Mouse (Mus musculus): ENCODE measurements around the gene Gpr107. TPM values are rescaled to one million over a fixed set of nuclear protein-coding genes. Genes with fewer than 3 reads are reported as not detected.

Gpr107 gene
- polyA plus RNA-seq, 1 experiment from 2014 or later: 26.2 TPM

DNA sequence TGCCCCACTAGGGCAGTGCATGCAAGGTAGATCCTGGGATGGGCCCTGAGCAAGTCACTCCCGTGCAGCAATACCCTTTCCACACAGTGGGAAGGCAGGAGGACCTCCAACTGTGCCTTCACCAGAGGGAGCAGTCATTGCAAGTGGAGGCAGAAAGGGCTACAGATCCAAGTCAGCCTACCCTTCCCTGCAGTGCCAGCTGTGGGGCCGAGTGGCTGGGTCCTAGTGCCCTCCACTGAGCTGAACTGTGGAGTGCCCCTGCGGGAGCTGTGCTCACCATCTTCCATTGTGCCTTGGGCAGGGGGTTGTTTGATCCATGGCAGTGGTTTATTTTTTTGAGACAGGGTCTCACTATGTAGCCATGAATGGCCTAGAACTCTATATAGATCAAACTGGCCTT is 59.1 kb downstream of the Gpr107 start:
- no peak overlapping the region for H3K4me2 ChIP-seq (replicated peaks; ENCODE audit: low read depth, low read length)
- no peak overlapping the region for H3K4me3 ChIP-seq (ENCODE audit: low read depth, low read length)
- ATAC-seq (no peak), DNase-seq (ENCODE audit: low spot score) (no peak)
- H3K4me1 ChIP-seq (ENCODE audit: insufficient read depth, low read depth, low read length): no peaks in the 10 kb centered on the region
- H3K27me3 ChIP-seq (replicated peaks; ENCODE audit: insufficient read depth, low read length): no peaks in the 10 kb centered on the region
- TF ChIP-seq CTCF (IDR thresholded peaks at IDR 0.05) (no peak), EP300 (IDR thresholded peaks at IDR 0.05) (no peak)
- H3K9me3 ChIP-seq (ENCODE audit: low read length): no peaks in the 10 kb centered on the region
- H3K36me3 ChIP-seq (ENCODE audit: insufficient read depth, low read length): peaks cover 31% of the 10 kb centered on the region; the same call in 1 of the 2 replicates
- H3K9ac ChIP-seq (replicated peaks; ENCODE audit: low read depth): no peak overlapping the region
- WGBS: 71% methylated on average over 3 of the region's 3 CpGs
- H3K27ac ChIP-seq (ENCODE audit: low read length): no peak overlapping the region

DNA sequence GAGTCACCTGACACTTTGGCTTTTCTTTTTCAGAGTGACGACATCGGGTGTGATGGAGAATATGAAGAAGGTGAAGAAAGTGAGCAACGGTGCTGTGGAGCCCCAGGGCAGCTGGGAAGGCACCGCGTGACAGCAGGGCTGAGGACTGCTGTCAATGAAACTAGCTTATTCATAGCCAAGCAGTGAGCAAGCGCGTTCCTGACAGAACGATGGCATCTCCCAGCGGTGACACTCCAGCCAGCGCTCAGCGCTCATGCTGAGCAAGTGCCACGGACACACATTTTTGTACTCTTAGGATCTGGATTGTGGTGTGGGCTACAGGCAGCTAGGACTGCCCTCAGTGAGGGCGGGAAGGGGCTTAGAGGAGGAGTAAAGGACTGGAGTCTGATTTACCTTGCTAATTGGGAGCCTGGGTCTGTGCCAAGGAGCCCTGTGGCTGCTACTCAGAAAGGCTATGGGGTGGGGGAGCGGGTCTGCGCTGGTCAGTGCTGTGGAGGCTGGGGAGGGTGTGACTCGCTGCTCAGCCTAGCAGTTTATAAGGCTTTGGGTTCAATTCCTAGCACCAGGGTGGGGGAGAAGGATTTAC is 62.2 kb downstream of the Gpr107 start:
- DNase-seq (ENCODE audit: low spot score): no peak
- H3K27me3 ChIP-seq (replicated peaks; ENCODE audit: insufficient read depth, low read length): no peaks in the 10 kb centered on the region
- peaks cover 19% of the 10 kb centered on the region; the same call in 1 of the 2 replicates for H3K36me3 ChIP-seq (ENCODE audit: insufficient read depth, low read length)
- no peaks in the 10 kb centered on the region for H3K9me3 ChIP-seq (ENCODE audit: low read length)
- H3K4me1 ChIP-seq (ENCODE audit: insufficient read depth, low read depth, low read length): no peaks in the 10 kb centered on the region
- H3K4me2 ChIP-seq (replicated peaks; ENCODE audit: low read depth, low read length): no peak overlapping the region
- TF ChIP-seq EP300 (IDR thresholded peaks at IDR 0.05) (no peak), CTCF (IDR thresholded peaks at IDR 0.05) (no peak)
- WGBS: 85% methylated on average over 16 of the region's 16 CpGs
- no peak overlapping the region for H3K9ac ChIP-seq (replicated peaks; ENCODE audit: low read depth)
- no peak overlapping the region for H3K27ac ChIP-seq (ENCODE audit: low read length)
- ATAC-seq: no peak
- H3K4me3 ChIP-seq (ENCODE audit: low read depth, low read length): no peak overlapping the region

GRCm38 (mm10) chr2:31218611-31219010 is 66.5 kb downstream of the Gpr107 start:
- H3K4me3 ChIP-seq (ENCODE audit: low read depth, low read length): no peak overlapping the region
- H3K4me1 ChIP-seq (ENCODE audit: insufficient read depth, low read depth, low read length): no peaks in the 10 kb centered on the region
- H3K4me2 ChIP-seq (replicated peaks; ENCODE audit: low read depth, low read length): no peak overlapping the region
- DNase-seq (ENCODE audit: low spot score) (no peak), ATAC-seq (no peak)
- 81% methylated on average over 3 of the region's 3 CpGs for WGBS
- no peak overlapping the region for H3K27ac ChIP-seq (ENCODE audit: low read length)
- TF ChIP-seq EP300 (IDR thresholded peaks at IDR 0.05): no peak
- no peak for TF ChIP-seq CTCF (IDR thresholded peaks at IDR 0.05)
- no peak overlapping the region for H3K9ac ChIP-seq (replicated peaks; ENCODE audit: low read depth)
- H3K9me3 ChIP-seq (ENCODE audit: low read length): no peaks in the 10 kb centered on the region
- peaks cover 5% of the 10 kb centered on the region; the same call in 1 of the 2 replicates for H3K36me3 ChIP-seq (ENCODE audit: insufficient read depth, low read length)
- H3K27me3 ChIP-seq (replicated peaks; ENCODE audit: insufficient read depth, low read length): no peaks in the 10 kb centered on the region

- Histone ChIP-seq H3K4me1 (ENCODE audit: insufficient read depth, low read depth, low read length) (no peaks in the 10 kb centered on the region), H3K9me3 (ENCODE audit: low read length) (no peaks in the 10 kb centered on the region), H3K4me2 (replicated peaks; ENCODE audit: low read depth, low read length) (no peak overlapping the region), H3K4me3 (ENCODE audit: low read depth, low read length) (no peak overlapping the region), H3K27ac (ENCODE audit: low read length) (no peak overlapping the region), H3K27me3 (replicated peaks; ENCODE audit: insufficient read depth, low read length) (no peaks in the 10 kb centered on the region), H3K36me3 (ENCODE audit: insufficient read depth, low read length) (0 out of 2 replicates have a peak, but pooled peaks cover under 1% of the 10 kb centered on the region), H3K9ac (replicated peaks; ENCODE audit: low read depth) (no peak overlapping the region)
- DNase-seq (ENCODE audit: low spot score): no peak
- WGBS: 63% methylated on average over 6 of the region's 6 CpGs
- ATAC-seq: no peak
- TF ChIP-seq CTCF (IDR thresholded peaks at IDR 0.05) (no peak), EP300 (IDR thresholded peaks at IDR 0.05) (no peak)
Measured at GRCm38 (mm10) chr2:31219470-31219869, 67.4 kb downstream of the Gpr107 start.

DNA sequence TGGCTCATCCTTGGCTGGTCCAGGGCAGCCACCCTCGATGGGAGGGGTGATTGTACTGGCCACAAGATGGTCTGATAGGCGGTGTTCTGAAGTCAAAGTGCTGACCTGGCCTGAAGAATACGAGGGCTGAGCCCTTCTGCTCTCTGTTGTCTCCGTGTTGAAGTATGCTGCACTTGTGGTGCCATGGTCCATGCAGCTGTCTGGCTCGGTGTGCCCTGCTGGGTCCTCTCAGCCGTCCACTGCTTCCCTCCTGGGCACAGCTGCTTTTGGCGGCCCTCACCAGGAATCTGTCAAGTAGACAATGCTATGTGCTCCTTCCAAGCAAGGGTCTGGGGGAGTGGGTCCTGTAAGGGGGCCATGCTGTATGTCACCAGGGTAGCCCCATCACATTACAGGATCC is 68.7 kb downstream of the Gpr107 start:
- ATAC-seq: no peak
- DNase-seq (ENCODE audit: low spot score): no peak
- Histone ChIP-seq H3K4me2 (replicated peaks; ENCODE audit: low read depth, low read length) (no peak overlapping the region), H3K36me3 (ENCODE audit: insufficient read depth, low read length) (no peaks in the 10 kb centered on the region), H3K4me3 (ENCODE audit: low read depth, low read length) (no peak overlapping the region), H3K9me3 (ENCODE audit: low read length) (no peaks in the 10 kb centered on the region), H3K9ac (replicated peaks; ENCODE audit: low read depth) (no peak overlapping the region), H3K4me1 (ENCODE audit: insufficient read depth, low read depth, low read length) (no peaks in the 10 kb centered on the region), H3K27me3 (replicated peaks; ENCODE audit: insufficient read depth, low read length) (no peaks in the 10 kb centered on the region), H3K27ac (ENCODE audit: low read length) (no peak overlapping the region)
- 58% methylated on average over 7 of the region's 7 CpGs for WGBS
- TF ChIP-seq CTCF (IDR thresholded peaks at IDR 0.05) (no peak), EP300 (IDR thresholded peaks at IDR 0.05) (no peak)

DNA sequence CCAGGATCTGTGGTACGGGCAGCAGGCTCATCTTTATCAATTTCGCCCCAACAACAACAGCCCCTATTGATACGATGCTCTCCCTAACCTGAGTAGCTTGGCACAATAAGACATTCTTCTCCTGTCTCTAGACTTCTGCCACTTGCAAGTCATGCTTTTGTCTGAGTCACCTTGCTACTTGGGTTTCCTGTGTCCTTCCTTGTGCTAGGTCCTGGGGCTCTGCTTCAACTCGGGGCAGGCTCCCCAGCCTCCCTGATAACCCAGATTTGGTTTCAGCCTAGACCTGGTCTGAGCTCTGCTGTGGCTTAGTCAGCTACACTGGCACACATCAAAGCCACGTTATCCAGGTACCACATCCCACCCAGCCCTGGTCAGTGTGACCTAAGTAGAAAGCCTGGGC is 69.5 kb downstream of the Gpr107 start:
- H3K4me1 ChIP-seq (ENCODE audit: insufficient read depth, low read depth, low read length): no peaks in the 10 kb centered on the region
- H3K27me3 ChIP-seq (replicated peaks; ENCODE audit: insufficient read depth, low read length): no peaks in the 10 kb centered on the region
- no peaks in the 10 kb centered on the region for H3K36me3 ChIP-seq (ENCODE audit: insufficient read depth, low read length)
- no peak for DNase-seq (ENCODE audit: low spot score)
- no peak overlapping the region for H3K27ac ChIP-seq (ENCODE audit: low read length)
- H3K9ac ChIP-seq (replicated peaks; ENCODE audit: low read depth): no peak overlapping the region
- WGBS: 77% methylated on average over 5 of the region's 5 CpGs
- H3K4me2 ChIP-seq (replicated peaks; ENCODE audit: low read depth, low read length): no peak overlapping the region
- H3K9me3 ChIP-seq (ENCODE audit: low read length): no peaks in the 10 kb centered on the region
- TF ChIP-seq EP300 (IDR thresholded peaks at IDR 0.05) (no peak), CTCF (IDR thresholded peaks at IDR 0.05) (no peak)
- no peak overlapping the region for H3K4me3 ChIP-seq (ENCODE audit: low read depth, low read length)
- ATAC-seq: no peak
